Mouse (Mus musculus) C2C12 (cell line): Measurements from ENCODE around the gene Tet2.

Source experiments
- CEBPB ChIP-seq: IDR thresholded peaks from one replicate; pipeline ENCODE4 v1.6.1; 2011; ENCODE audit warnings: low read depth, mild to moderate bottlenecking, control low read depth, moderate library complexity
- CTCF ChIP-seq: IDR thresholded peaks from one replicate; pipeline ENCODE4 v1.5.1; 2011; ENCODE audit not compliant: control insufficient read depth, insufficient read depth, insufficient read length
- MAX ChIP-seq: IDR thresholded peaks from one replicate; pipeline ENCODE4 v1.6.1; 2011; ENCODE audit warnings: mild to moderate bottlenecking, control low read depth
- MYOD1 ChIP-seq: IDR thresholded peaks from one replicate; pipeline ENCODE4 v1.6.1; 2011; ENCODE audit warnings: low read depth; ENCODE audit not compliant: control insufficient read depth, insufficient read length
- MYOG ChIP-seq: IDR thresholded peaks from one replicate; pipeline ENCODE4 v1.6.1; 2011; ENCODE audit not compliant: control insufficient read depth, insufficient read length; ENCODE audit errors: extremely low read depth
- USF1 ChIP-seq: IDR thresholded peaks from one replicate; pipeline ENCODE4 v1.6.1; 2011; ENCODE audit warnings: low read depth, mild to moderate bottlenecking, control low read depth, moderate library complexity

DNA sequence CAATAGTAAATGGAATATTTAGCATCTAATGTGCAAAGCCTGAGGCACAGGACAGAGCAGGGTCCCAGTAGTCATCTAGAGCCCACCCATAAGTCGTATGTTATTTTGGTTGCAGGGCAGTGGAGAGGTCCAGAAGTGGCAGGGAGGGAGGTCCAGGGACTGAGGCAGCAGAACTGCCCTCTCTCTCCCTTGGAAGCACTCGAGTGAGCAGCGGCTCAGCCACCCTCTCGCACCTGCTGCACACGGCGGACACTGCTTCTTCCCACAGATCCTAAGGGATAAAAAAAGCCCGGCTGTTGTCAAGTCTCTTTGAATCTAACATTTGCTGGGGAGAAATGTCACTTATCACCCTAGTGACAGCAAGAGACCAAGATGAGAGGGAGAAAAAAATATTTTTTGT is 22.6 kb downstream of the Tet2 start:
- TF ChIP-seq CTCF (no peak), MAX (no peak), MYOD1 (no peak), CEBPB (no peak), MYOG (no peak), USF1 (no peak)
